Mouse (Mus musculus) C2C12 (cell line): ENCODE data around the gene Crbn. TPM values are rescaled to one million over a fixed set of nuclear protein-coding genes. Genes with fewer than 3 reads are reported as not detected.

Source experiments
- H3K27me3 ChIP-seq: one replicate; pipeline ENCODE4 v1.6.1; 2011; ENCODE audit not compliant: control insufficient read depth, insufficient read depth, insufficient read length
- H3K36me3 ChIP-seq: one replicate; pipeline ENCODE4 v1.6.1; 2011; ENCODE audit not compliant: control insufficient read depth, insufficient read depth
- H3K4me3 ChIP-seq: one replicate; pipeline ENCODE4 v1.5.1; 2011; ENCODE audit warnings: mild to moderate bottlenecking, control low read depth; ENCODE audit not compliant: poor library complexity, insufficient read depth, severe bottlenecking
- H3K79me2 ChIP-seq: one replicate; pipeline ENCODE4 v1.6.1; 2011; ENCODE audit not compliant: control insufficient read depth, insufficient read depth
- H3K79me3 ChIP-seq: one replicate; pipeline ENCODE4 v1.6.1; 2011; ENCODE audit warnings: low read depth, control low read depth
- H3ac ChIP-seq: one replicate; pipeline ENCODE3; 2011; ENCODE audit warnings: low read depth; ENCODE audit not compliant: control insufficient read depth, insufficient read length
- CEBPB ChIP-seq: IDR thresholded peaks from one replicate; pipeline ENCODE4 v1.6.1; 2011; ENCODE audit warnings: low read depth, mild to moderate bottlenecking, control low read depth, moderate library complexity
- CTCF ChIP-seq: IDR thresholded peaks from one replicate; pipeline ENCODE4 v1.5.1; 2011; ENCODE audit not compliant: control insufficient read depth, insufficient read depth, insufficient read length
- FOSL1 ChIP-seq: IDR thresholded peaks from one replicate; pipeline ENCODE4 v1.8.0; 2011; ENCODE audit warnings: mild to moderate bottlenecking, low read length; ENCODE audit not compliant: poor library complexity, insufficient read depth, severe bottlenecking
- MAX ChIP-seq: IDR thresholded peaks from one replicate; pipeline ENCODE4 v1.6.1; 2011; ENCODE audit warnings: mild to moderate bottlenecking, control low read depth
- MYOD1 ChIP-seq: IDR thresholded peaks from one replicate; pipeline ENCODE4 v1.6.1; 2011; ENCODE audit warnings: low read depth; ENCODE audit not compliant: control insufficient read depth, insufficient read length
- MYOG ChIP-seq: IDR thresholded peaks from one replicate; pipeline ENCODE4 v1.6.1; 2011; ENCODE audit not compliant: control insufficient read depth, insufficient read length; ENCODE audit errors: extremely low read depth
- USF1 ChIP-seq: IDR thresholded peaks from one replicate; pipeline ENCODE4 v1.6.1; 2011; ENCODE audit warnings: low read depth, mild to moderate bottlenecking, control low read depth, moderate library complexity
- long read RNA-seq, 2 experiments: library from polyadenylated mRNA; unstranded; transcript quantifications; one replicate each; pipeline ENCODE4 v2.0.0; 2019 to 2020
- polyA plus RNA-seq: library from polyadenylated mRNA; unstranded; fragments of >200 nt; fragmentation: generic; extraction: Trizol; gene quantifications from one replicate; pipeline ENCODE4 v1.2.1, GENCODE M21; 2012; ENCODE audit warnings: missing spikeins

Crbn gene
- 7.9 TPM for polyA plus RNA-seq
- long read RNA-seq, experiment 1, transcript Crbn-202 (11 exons, 2,084 nt), result major isoform, 14 of 22 reads
- long read RNA-seq, experiment 1, transcript Crbn-201 (11 exons, 2,072 nt), result minor isoform, 5 of 22 reads
- long read RNA-seq, experiment 1, partial matches to known transcripts, result 2 of 22 reads
- long read RNA-seq, experiment 1, other reads (novel, unspliced or antisense), result 1 of 22 reads
- long read RNA-seq, experiment 2, transcript Crbn-202 (11 exons, 2,084 nt), result major isoform, 71 of 100 reads
- long read RNA-seq, experiment 2, transcript Crbn-201 (11 exons, 2,072 nt), result minor isoform, 19 of 100 reads
- long read RNA-seq, experiment 2, partial matches to known transcripts, result 1 of 100 reads
- long read RNA-seq, experiment 2, other reads (novel, unspliced or antisense), result 7 of 100 reads

DNA sequence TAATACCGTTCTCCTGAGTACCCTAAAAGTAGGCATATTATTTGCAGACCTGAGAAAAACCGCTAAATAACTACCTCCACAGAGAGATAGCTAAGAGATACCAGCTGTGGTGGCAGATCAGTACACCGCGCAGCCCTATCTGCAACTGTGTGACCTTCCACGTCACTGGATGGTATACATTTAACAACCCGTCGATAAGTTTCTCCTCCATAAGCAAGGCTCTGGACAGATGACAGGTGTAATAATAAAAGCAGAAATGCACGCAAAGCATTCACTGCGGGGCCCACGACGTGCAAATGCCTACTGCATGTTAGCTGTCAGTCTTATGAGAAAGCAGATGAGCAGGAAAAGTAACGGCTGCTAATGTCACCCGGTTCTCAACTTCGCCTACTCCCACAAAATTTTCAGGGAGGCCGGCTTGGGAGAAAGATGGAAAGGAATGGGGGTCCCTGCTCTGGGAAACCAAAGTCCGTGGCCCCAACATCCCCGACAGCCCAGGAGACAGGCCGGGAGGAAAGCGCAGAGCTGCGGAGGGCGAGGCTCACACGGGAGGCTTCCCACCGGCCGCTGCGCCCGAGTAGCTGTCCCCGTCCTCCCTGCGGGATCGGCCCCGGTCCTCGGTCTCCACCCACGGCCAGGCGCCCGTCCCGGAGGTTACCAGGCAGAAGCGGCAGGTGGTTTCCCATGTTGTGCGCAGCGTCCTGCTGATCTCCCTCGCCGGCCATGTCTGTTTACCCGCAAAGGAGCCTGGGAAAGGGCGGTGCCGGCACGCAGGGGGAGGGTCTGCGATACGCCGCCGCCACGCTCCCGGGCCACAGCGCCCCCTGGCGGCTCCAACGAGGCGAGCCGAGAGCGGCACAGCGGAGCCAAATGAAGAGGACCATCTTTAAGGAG is at the start of gene Crbn:
TSS of gene Crbn (minus strand) at position 745 of the 894 bp plus-strand sequence.
- Histone ChIP-seq H3K79me3 (peaks cover 13% of the 10 kb centered on the region), H3ac (peak within 1 kb of the TSS; percentile 98), H3K79me2 (peaks cover 22% of the 10 kb centered on the region), H3K4me3 (peak within 1 kb of the TSS; percentile 75), H3K36me3 (peaks cover 10% of the 10 kb centered on the region), H3K27me3 (no peaks in the 10 kb centered on the region)
- TF ChIP-seq CTCF (peak; percentile 97), MYOD1 (no peak), MAX (peak; percentile 88), MYOG (no peak), FOSL1 (no peak), CEBPB (no peak), USF1 (no peak)

DNA sequence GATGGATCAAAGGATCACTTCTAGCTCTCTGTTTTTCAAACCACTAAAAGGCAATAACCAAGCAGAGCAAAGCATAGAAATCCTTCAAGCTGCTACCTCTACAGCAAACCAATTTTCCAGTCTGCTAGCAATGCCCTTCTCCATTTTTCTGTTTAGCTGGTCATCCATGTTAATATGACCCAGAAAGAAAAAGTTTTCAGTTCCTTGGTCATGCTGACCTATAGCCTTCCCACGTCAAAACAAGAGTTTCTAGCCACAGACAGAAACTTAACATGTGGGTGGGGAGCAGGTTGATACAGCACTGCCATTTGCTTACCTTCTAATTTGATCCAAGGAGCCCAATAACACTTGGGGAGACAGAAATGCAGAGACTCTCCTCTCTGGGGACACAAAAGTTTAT is 40.3 kb upstream of the Crbn start:
- Histone ChIP-seq H3ac (no peak overlapping the region), H3K79me3 (no peaks in the 10 kb centered on the region), H3K36me3 (no peaks in the 10 kb centered on the region), H3K27me3 (no peaks in the 10 kb centered on the region), H3K4me3 (no peak overlapping the region), H3K79me2 (no peaks in the 10 kb centered on the region)
- TF ChIP-seq MYOD1 (no peak), USF1 (no peak), MAX (no peak), CEBPB (no peak)

DNA sequence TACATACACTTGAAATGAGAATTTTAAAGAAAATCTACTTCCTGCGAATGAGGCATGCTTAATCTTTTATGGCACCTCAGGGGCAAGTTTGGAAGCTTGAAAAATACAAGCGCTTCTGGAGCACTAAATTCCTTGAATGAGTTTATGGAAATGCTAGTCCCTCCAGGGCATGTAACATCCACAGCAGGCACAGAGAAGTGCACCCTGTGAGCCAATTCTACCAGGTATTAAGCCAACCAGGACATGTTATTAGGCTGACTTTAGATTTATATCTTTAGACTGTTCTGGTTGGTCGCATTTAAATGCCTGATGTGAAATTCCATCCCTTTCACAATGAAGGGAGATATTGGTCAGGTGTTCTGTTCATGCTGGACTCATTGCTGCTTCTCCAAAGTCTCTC is 38.2 kb upstream of the Crbn start:
- Histone ChIP-seq H3K36me3 (no peaks in the 10 kb centered on the region), H3K79me3 (no peaks in the 10 kb centered on the region), H3ac (no peak overlapping the region), H3K4me3 (no peak overlapping the region), H3K79me2 (no peaks in the 10 kb centered on the region), H3K27me3 (no peaks in the 10 kb centered on the region)
- TF ChIP-seq CTCF (no peak), MYOD1 (no peak), CEBPB (no peak), MYOG (no peak), FOSL1 (no peak), USF1 (no peak), MAX (no peak)

DNA sequence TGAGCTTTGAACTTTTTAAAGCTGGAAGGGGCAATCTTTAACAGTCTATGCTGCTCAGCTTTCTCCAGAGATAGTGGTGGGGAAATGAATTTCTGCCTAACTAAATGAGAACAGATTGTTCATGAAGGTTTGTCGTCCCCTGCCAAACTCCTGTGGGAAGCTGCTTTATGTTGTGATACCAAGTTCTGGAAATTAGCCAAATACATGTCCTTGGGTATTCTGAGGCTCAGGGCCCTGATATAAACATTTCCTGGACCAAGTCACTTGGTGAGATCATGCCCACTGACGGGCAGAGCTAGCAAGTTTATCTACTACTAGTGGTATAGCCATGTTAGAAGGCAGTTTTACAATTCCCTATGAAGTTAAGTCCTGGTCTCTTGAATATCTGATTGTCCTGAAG is 35.4 kb upstream of the Crbn start:
- Histone ChIP-seq H3ac (no peak overlapping the region), H3K79me3 (no peaks in the 10 kb centered on the region), H3K79me2 (no peaks in the 10 kb centered on the region), H3K36me3 (no peaks in the 10 kb centered on the region), H3K4me3 (no peak overlapping the region), H3K27me3 (no peaks in the 10 kb centered on the region)
- TF ChIP-seq FOSL1, result no peak
- no peak for TF ChIP-seq USF1
- no peak for TF ChIP-seq MYOG
- TF ChIP-seq CTCF, result no peak
- no peak for TF ChIP-seq CEBPB
- TF ChIP-seq MYOD1, result no peak
- TF ChIP-seq MAX, result no peak

GRCm38 (mm10) chr6:106822329-106822728 is 22.5 kb upstream of the Crbn start:
- Histone ChIP-seq H3K36me3 (no peaks in the 10 kb centered on the region), H3K79me3 (no peaks in the 10 kb centered on the region), H3K79me2 (no peaks in the 10 kb centered on the region), H3ac (no peak overlapping the region), H3K4me3 (no peak overlapping the region), H3K27me3 (no peaks in the 10 kb centered on the region)
- TF ChIP-seq CTCF (peak; percentile 17), USF1 (no peak)
